Mouse (Mus musculus) heart, adult 2 months (tissue): ENCODE measurements around the gene Dtnb. TPM values are rescaled to one million over a fixed set of nuclear protein-coding genes. Genes with fewer than 3 reads are reported as not detected.

ENCODE experiments used
- DNase-seq, 2 experiments: peaks; one replicate each; pipeline ENCODE4 v3.0.0; 2021
- H3K27ac ChIP-seq: fragments of 200-600 bp; 2 replicates; pipeline ENCODE4 v1.8.1; 2022
- H3K27me3 ChIP-seq: fragments of 200-500 bp; 2 replicates; pipeline ENCODE4 v1.6.1; 2012; ENCODE audit warnings: mild to moderate bottlenecking, low read length, inconsistent platforms, mixed read lengths; ENCODE audit not compliant: control insufficient read depth, insufficient read depth
- H3K36me3 ChIP-seq: fragments of 200-500 bp; 2 replicates; pipeline ENCODE4 v1.6.1; 2012; ENCODE audit warnings: low read length, inconsistent platforms; ENCODE audit not compliant: control insufficient read depth, insufficient read depth
- H3K4me1 ChIP-seq: fragments of 200-500 bp; 2 replicates; pipeline ENCODE4 v1.6.1; 2011; ENCODE audit warnings: low read length; ENCODE audit not compliant: control insufficient read depth, insufficient read depth
- H3K4me3 ChIP-seq: fragments of 200-600 bp; 2 replicates; pipeline ENCODE4 v1.8.1; 2022
- H3K79me2 ChIP-seq: fragments of 200-500 bp; replicated peaks from 2 replicates; pipeline ENCODE4 v1.6.1; 2012; ENCODE audit warnings: mild to moderate bottlenecking, inconsistent platforms, low read length, moderate library complexity, mixed read lengths; ENCODE audit not compliant: control insufficient read depth, insufficient read depth
- H3K9ac ChIP-seq: fragments of 200-500 bp; 2 replicates; pipeline ENCODE4 v1.6.1; 2012; ENCODE audit warnings: low read depth, mild to moderate bottlenecking, control low read depth, inconsistent platforms, low read length, mixed read lengths
- CTCF ChIP-seq: fragments of 200-600 bp; IDR thresholded peaks from 2 replicates; pipeline ENCODE4 v1.8.1; 2022; ENCODE audit warnings: antibody characterized with exemption, mild to moderate bottlenecking, moderate library complexity
- EP300 ChIP-seq: fragments of 200-500 bp; IDR thresholded peaks from 2 replicates; pipeline ENCODE4 v1.6.1; 2011; ENCODE audit warnings: low read depth, low read length, control low read depth; ENCODE audit not compliant: insufficient read depth
- POLR2A ChIP-seq: fragments of 200-500 bp; IDR thresholded peaks from 2 replicates; pipeline ENCODE4 v1.6.1; 2011; ENCODE audit warnings: mild to moderate bottlenecking, low read depth, low read length, control low read depth; ENCODE audit not compliant: insufficient read depth
- WGBS: fragments of 180-500 bp; shearing (Covaris S2); methylation state at CpG from one replicate; pipeline ENCODE4 v1.1.7; 2018; 5-methylcytosine and 5-hydroxymethylcytosine counted together
- intact Hi-C: fragments of 180-260 bp; cut with DNase I; formaldehyde crosslinking; loops from one replicate; pipeline ENCODE4 v1.15.1; 2025
- polyA plus RNA-seq: library from polyadenylated mRNA; depleted of rRNA; stranded (reverse); fragments of >200 nt; gene quantifications from 2 replicates; pipeline ENCODE4 v1.2.3, GENCODE M21; 2012
- total RNA-seq, 2 experiments: library from RNA; stranded (reverse); gene quantifications; 2 replicates each; pipeline ENCODE4 v1.2.3; 2021

Gene Dtnb
- total and polyA plus RNA-seq, 3 experiments = 6.0 to 8.0 (median 7.1) TPM

DNA sequence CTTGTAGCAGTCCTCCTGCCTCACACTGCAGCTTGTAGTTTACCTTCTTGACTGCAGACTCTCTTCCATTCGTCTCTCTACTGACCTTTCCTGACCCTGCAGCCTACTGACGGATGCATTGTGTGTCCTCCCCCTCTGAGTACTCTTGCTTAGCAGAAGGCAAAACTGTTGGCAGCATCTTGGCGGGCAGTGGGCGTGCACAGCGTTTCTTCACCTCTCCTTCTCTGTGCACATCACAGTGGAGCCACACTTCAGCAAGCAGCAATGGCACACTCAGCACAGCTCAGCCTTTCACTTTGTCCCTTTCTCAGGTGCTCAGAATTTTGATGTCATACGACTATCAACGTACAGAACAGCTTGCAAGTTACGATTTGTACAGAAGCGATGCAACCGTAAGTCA, 19.4 kb downstream of the Dtnb start:
- no peaks in the 10 kb centered on the region for H3K36me3 ChIP-seq
- H3K4me3 ChIP-seq = no peak overlapping the region
- intact Hi-C loops = no loop called here
- 82% methylated on average over 10 of the region's 10 CpGs for WGBS
- TF ChIP-seq EP300 (no peak), CTCF (no peak), POLR2A (no peak)
- H3K9ac ChIP-seq = no peak overlapping the region
- no peaks in the 10 kb centered on the region for H3K4me1 ChIP-seq
- no peak for DNase-seq
- H3K27me3 ChIP-seq = no peaks in the 10 kb centered on the region
- no peaks in the 10 kb centered on the region for H3K79me2 ChIP-seq
- no peak overlapping the region for H3K27ac ChIP-seq

GRCm38 (mm10) chr12:3602786-3603185, 30.6 kb downstream of the Dtnb start:
- no peak for DNase-seq
- no peak overlapping the region for H3K9ac ChIP-seq
- intact Hi-C loops = no loop called here
- TF ChIP-seq CTCF = no peak
- TF ChIP-seq EP300 = no peak
- TF ChIP-seq POLR2A = no peak
- no peak overlapping the region for H3K27ac ChIP-seq
- no peaks in the 10 kb centered on the region for H3K36me3 ChIP-seq
- no peaks in the 10 kb centered on the region for H3K27me3 ChIP-seq
- H3K79me2 ChIP-seq = no peaks in the 10 kb centered on the region
- WGBS = 94% methylated on average over 4 of the region's 4 CpGs
- no peak overlapping the region for H3K4me3 ChIP-seq
- no peaks in the 10 kb centered on the region for H3K4me1 ChIP-seq

DNA sequence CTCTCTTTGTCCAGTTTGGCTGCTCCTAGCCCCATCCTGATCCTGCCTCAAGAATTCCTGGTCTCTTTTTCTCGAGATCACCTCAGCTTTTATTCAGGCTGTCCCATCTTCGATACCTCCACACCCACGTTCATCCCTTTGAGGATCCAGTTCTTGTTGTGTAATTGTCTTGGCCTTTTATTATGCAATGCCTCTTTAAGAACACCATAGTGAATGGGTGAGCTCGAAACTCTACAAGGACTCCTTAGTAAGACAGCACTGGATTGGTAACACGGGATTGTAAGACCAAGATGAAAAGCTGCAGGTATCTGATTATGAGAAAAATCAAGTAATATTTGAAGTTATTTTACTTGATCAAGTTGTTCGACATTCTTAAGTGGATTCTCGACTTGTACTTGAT, 34.0 kb downstream of the Dtnb start:
- Histone ChIP-seq H3K4me1 (no peaks in the 10 kb centered on the region), H3K27me3 (no peaks in the 10 kb centered on the region), H3K4me3 (no peak overlapping the region), H3K27ac (no peak overlapping the region), H3K79me2 (no peaks in the 10 kb centered on the region), H3K36me3 (no peaks in the 10 kb centered on the region), H3K9ac (no peak overlapping the region)
- no peak for DNase-seq
- TF ChIP-seq CTCF (no peak), POLR2A (no peak)
- intact Hi-C loops = no loop called here
- 86% methylated on average over 7 of the region's 7 CpGs for WGBS

DNA sequence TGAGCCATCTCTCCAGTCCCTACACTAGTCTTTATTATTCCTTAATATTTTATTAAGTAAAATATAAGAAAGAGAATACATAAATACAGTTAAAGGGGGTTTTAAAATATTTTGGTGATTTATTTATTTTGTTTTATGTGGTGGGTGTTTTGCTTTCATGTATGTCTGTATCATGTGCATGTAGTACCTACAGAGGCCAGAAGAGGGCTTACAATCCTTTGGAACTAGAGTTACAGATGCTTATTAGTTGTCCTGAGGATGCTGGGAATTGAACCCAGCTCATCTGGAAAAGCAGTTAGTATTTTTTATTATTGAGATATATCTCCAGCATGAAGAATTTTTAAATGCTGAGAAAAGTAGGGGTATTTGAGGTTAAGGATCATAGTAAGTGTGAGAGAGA, 37.6 kb downstream of the Dtnb start:
- no peaks in the 10 kb centered on the region for H3K36me3 ChIP-seq
- intact Hi-C loops = no loop called here
- H3K79me2 ChIP-seq = no peaks in the 10 kb centered on the region
- no peak overlapping the region for H3K27ac ChIP-seq
- H3K4me3 ChIP-seq = no peak overlapping the region
- no peaks in the 10 kb centered on the region for H3K4me1 ChIP-seq
- TF ChIP-seq EP300 = no peak
- TF ChIP-seq POLR2A = no peak
- peak; percentile 67 for TF ChIP-seq CTCF
- no peak for DNase-seq
- H3K9ac ChIP-seq = no peak overlapping the region
- H3K27me3 ChIP-seq = no peaks in the 10 kb centered on the region

GRCm38 (mm10) chr12:3611871-3612270, 39.7 kb downstream of the Dtnb start:
- intact Hi-C loops = no loop called here
- Histone ChIP-seq H3K27ac (no peak overlapping the region), H3K27me3 (no peaks in the 10 kb centered on the region), H3K4me1 (no peaks in the 10 kb centered on the region), H3K4me3 (no peak overlapping the region), H3K36me3 (no peaks in the 10 kb centered on the region), H3K79me2 (no peaks in the 10 kb centered on the region), H3K9ac (no peak overlapping the region)
- no peak for DNase-seq
- WGBS = 72% methylated on average over 7 of the region's 7 CpGs
- TF ChIP-seq CTCF (no peak), POLR2A (no peak), EP300 (no peak)

GRCm38 (mm10) chr12:3615041-3615440, 42.9 kb downstream of the Dtnb start:
- H3K36me3 ChIP-seq = no peaks in the 10 kb centered on the region
- no peaks in the 10 kb centered on the region for H3K27me3 ChIP-seq
- no peak overlapping the region for H3K9ac ChIP-seq
- no peaks in the 10 kb centered on the region for H3K79me2 ChIP-seq
- 88% methylated on average over 8 of the region's 8 CpGs for WGBS
- no peak for DNase-seq
- TF ChIP-seq POLR2A (no peak), CTCF (no peak), EP300 (no peak)
- intact Hi-C loops = no loop called here
- H3K27ac ChIP-seq = no peak overlapping the region
- no peak overlapping the region for H3K4me3 ChIP-seq
- H3K4me1 ChIP-seq = no peaks in the 10 kb centered on the region
